Mouse (Mus musculus) stomach, adult 2 months (tissue): Measurements from ENCODE around the gene Eif2ak1. TPM values are rescaled to one million over a fixed set of nuclear protein-coding genes. Genes with fewer than 3 reads are reported as not detected.

Source experiments
- polyA plus RNA-seq: library from polyadenylated mRNA; depleted of rRNA; stranded (reverse); fragments of >200 nt; gene quantifications from 2 replicates; pipeline ENCODE4 v1.2.3, GENCODE M21; 2012; rRNA removed

The Eif2ak1 gene
- 6.6 and 9.0 TPM in 2 replicates for polyA plus RNA-seq

DNA sequence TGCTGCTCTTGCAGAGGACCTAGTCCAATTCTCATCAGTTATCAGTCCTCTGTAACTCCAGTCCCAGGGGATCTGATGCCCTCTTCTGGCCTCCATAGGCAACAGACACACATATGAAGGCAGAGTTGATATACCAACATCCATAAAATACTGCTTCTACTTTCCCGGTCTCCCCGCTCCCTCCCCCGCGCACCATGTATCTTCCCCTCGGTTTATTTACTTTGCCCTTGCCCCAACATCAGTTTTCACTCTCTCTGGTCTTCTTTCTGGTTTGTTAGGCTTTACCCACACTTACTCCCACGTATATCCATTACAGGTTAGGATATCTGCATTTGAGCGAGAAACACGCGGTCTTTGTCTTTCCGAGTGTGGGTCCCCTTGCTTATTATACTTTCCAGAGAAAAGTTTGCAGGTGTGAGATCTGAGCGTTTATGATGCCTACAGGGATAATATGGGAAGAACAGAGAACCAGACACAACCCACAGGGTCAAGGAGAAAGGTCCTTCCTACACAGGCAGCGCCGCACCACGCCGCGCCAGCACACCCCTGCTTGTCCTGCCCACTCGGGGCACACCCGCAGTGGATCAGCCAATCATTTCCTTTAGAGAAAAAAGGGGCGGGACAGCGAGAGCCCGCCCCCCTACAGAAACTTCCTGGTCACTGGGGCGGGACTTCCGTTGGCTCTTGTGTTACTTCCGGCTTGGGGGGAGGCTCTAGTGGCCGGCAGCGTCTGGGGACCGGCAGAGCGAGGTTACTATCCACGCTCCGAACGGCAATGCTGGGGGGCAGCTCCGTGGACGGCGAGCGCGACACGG, at the start of gene Eif2ak1:
Eif2ak1 (plus strand) TSS at position 673 of the 815 bp plus-strand sequence.

DNA sequence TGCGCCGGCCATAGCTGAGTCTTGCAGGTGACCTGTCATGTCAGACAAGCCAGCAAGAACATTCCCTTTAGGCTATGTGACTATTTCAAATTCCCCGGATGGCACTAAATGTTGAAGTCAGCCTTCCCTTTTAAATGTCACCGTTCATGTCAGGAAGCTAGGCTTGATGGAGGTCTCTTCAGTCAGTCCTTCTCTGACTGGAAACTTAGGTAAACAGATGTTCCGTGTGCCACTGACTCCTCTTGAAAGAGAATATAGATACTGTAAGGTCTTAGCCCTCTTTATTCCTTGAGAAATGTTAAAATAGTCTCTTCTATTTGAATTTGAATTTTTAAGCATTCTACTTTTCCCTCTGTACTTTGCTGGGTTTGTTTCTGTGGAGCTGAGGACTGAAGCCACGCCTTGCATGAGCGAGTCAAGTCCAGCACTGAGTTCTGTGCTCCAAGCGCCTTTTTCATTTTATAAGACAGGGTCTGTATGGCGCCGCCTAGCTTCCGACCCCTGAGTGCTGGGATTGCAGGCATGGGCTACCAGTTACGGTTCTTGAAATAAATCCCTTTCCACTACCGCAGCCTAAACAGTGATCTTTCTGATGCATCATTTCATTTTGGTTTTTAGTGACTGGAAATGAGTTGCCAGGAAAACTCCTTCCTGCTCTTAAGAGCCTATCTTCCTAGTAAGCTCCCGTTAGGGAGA, 80.2 kb downstream of the Eif2ak1 start, which contains the start of gene Ankrd61:
Ankrd61 (minus strand) TSS at position 51 of the 696 bp plus-strand sequence.

DNA sequence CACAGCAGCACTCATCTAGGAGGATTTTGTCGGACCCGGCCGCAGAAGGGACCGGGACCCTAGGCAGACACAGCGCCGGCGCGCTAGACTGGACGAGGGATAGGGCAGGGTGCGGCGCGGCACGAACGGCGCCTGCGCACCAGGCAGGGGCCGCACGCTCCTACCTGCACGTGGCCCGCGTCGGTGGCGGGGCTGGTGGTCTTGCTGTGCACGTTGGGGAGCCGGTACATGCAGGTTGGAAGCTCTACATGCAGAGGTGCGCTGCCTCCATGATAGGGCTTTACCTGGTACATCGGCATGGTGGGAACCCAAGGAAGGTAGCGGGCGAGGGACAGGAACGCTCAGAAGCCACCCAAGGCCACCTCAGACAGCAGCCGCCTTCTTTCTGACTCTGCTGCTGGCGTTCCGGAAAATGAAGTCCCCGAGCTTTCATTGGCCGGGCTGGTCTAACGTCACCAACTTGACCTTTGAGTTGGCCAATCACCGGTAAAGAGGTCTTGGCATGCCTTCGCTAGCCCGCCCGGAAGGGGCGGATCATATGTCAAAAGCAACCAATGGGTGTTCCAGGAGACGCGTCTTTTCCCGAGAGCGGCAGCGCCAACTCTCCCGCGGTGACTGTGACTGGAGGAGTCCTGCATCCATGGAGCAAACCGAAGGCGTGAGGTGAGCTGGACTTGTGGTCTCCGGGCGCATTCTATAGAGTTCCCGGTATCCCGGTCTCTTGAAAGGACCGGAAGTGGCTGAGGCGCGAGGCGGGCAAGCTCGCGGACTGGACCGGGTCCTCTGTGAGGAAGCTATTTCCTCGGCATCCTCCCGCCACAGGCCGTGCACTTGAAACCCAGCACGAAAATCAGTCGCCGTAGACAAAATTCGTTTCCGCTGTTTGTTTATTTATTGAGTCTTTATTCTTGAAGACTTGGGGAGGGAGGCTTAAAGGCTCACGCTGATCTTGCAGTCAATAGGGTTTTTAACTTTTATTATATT, 92.1 kb downstream of the Eif2ak1 start, which contains the start of the genes Aimp2 and Pms2:
Aimp2 (minus strand) TSS at position 431 of the 984 bp plus-strand sequence.
Pms2 (plus strand) TSS at position 548 of the 984 bp plus-strand sequence.

DNA sequence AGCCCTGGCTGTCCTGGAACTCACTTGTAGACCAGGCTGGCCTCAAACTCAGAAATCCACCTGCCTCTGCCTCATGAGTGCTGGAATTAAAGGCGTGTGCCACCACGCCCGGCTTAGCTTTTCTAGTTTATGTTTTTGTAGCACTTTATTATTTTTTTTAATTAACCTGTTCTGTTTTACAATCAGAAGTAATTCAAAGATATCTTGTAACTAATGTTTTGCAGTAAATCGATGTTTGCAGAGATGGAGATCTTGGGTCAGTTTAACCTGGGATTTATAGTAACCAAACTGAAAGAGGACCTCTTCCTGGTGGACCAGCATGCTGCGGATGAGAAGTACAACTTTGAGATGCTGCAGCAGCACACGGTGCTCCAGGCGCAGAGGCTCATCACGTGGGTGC, 110.3 kb downstream of the Eif2ak1 start, which contains the start of gene Gm42421:
Gm42421 (plus strand) TSS at position 301 of the 400 bp plus-strand sequence.

DNA sequence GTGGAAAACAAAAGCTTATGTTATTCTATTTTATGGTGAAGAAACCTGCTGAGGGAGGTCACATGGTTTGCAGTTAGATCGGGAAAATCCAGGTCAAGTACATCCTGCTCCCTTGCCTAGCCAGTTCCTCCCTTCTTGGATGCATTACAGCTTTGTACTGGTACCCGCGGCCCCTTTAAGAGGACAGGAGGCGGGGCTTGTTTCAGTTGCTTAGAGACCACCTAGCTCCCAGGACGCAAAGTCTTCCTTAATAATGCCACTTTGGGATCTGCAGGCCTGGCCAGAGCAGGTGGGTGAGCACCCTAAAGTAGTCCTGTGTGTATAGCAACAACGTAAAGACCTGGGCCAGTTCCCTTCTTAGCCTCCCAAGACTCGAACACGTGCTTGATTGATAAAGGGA, 115.2 kb downstream of the Eif2ak1 start, which contains the start of gene Rsph10b:
Rsph10b (plus strand) TSS at position 205 of the 400 bp plus-strand sequence.

Other genes starting within 250 kb of the Eif2ak1 start
- 10.3 and 10.6 TPM in 2 replicates for gene Cyth3, start 195.3 kb upstream of the Eif2ak1 start, polyA plus RNA-seq
- 2.0 and 2.2 TPM in 2 replicates for gene Usp42, start 85.5 kb upstream of the Eif2ak1 start, polyA plus RNA-seq
- 0.03 TPM in 2 replicates for gene Ankrd61, start 79.9 kb downstream of the Eif2ak1 start, polyA plus RNA-seq
- gene Aimp2, start 92.1 kb downstream of the Eif2ak1 start, polyA plus RNA-seq: 25.5 and 28.3 TPM in 2 replicates
- gene Pms2, start 92.2 kb downstream of the Eif2ak1 start, polyA plus RNA-seq: 0.28 and 0.49 TPM in 2 replicates
- gene Gm42421, start 110.4 kb downstream of the Eif2ak1 start, polyA plus RNA-seq: not detected in 2 replicates
- gene Rsph10b, start 115.2 kb downstream of the Eif2ak1 start, polyA plus RNA-seq: not detected in 2 replicates
- 0.85 and 2.5 TPM in 2 replicates for gene Ccz1, start 197.1 kb downstream of the Eif2ak1 start, polyA plus RNA-seq
- not detected in 2 replicates for gene Ocm, start 208.9 kb downstream of the Eif2ak1 start, polyA plus RNA-seq